Mouse (Mus musculus): ENCODE data around the gene Alad.

DNA sequence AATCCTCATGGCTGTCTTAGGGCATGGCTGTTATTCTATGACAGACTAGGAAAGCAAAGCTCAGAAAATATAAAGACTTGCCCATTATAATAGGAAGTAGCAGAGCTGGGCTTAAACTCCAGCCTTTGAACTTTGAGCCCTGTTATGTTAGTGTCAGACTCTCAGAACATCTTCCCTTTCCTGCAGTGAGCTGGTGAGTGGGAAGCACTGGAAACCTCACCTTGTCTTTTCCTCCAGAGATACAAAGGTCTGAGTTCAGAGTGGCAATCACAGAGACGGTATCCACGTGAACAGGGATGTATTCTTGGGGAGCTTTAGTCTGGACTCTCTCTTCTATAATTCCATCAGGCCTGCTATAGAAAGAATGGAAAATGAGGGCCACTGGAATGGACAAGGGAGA, 56.6 kb downstream of the Alad start:
- TF ChIP-seq CTCF (IDR thresholded peaks at IDR 0.05; ENCODE audit: low read depth): no peak
- TF ChIP-seq EP300 (IDR thresholded peaks at IDR 0.05; ENCODE audit: low read depth): no peak
